Mouse (Mus musculus) CH12.LX (cell line): ENCODE measurements around the gene Gal3st2b. TPM values are rescaled to one million over a fixed set of nuclear protein-coding genes. Genes with fewer than 3 reads are reported as not detected.
"Not testable (repeated sequence)": the region's sequence is repeated elsewhere in the genome, so short reads cannot be mapped to it uniquely, and the experiment has no call there.

Experiments
- DNase-seq: peaks from one replicate; pipeline ENCODE4 v3.0.0-alpha.2; 2013; ENCODE audit errors: extremely low read depth
- H3K27ac ChIP-seq: 2 replicates; pipeline ENCODE4 v1.5.1; 2012; ENCODE audit warnings: low read depth, mild to moderate bottlenecking, control low read depth, moderate library complexity; ENCODE audit not compliant: insufficient read depth
- H3K27me3 ChIP-seq: replicated peaks from 2 replicates; pipeline ENCODE3; 2012; ENCODE audit warnings: inconsistent platforms
- H3K36me3 ChIP-seq, 2 experiments: replicated peaks in 1 of 2; 2 replicates each; pipeline versions ENCODE3 to v1.6.1; 2012; ENCODE audit warnings: inconsistent platforms in 1 of 2, low read length in 1 of 2, mild to moderate bottlenecking in 1 of 2, mixed read lengths in 1 of 2, moderate library complexity in 1 of 2; ENCODE audit not compliant: control insufficient read depth in 1 of 2, insufficient read depth in 1 of 2
- H3K4me1 ChIP-seq, 2 experiments: 2 replicates each; pipeline ENCODE4 v1.6.1; 2012; ENCODE audit warnings: inconsistent platforms in 1 of 2, moderate library complexity in 1 of 2; ENCODE audit not compliant: insufficient read depth in 2 of 2, control insufficient read depth in 1 of 2
- H3K4me2 ChIP-seq: 2 replicates; pipeline ENCODE4 v1.6.1; 2012; ENCODE audit warnings: low read depth, mild to moderate bottlenecking, control low read depth; ENCODE audit not compliant: poor library complexity, insufficient read depth, severe bottlenecking
- H3K4me3 ChIP-seq, 3 experiments: fragments of 150-350 bp in 1 of 3; sonication (generic) in 1 of 3; replicated peaks in 1 of 3; 2 replicates each; pipeline versions ENCODE3 to v1.5.1; 2011 to 2012; ENCODE audit warnings: low read depth in 2 of 3, low read length in 2 of 3, mild to moderate bottlenecking in 2 of 3, moderate library complexity in 2 of 3, control low read depth in 1 of 3, improper control_type of control experiment in 1 of 3, inconsistent platforms in 1 of 3, mixed read lengths in 1 of 3; ENCODE audit not compliant: poor library complexity in 1 of 3
- H3K79me2 ChIP-seq: replicated peaks from 2 replicates; pipeline ENCODE4 v1.6.1; 2012; ENCODE audit warnings: mild to moderate bottlenecking, moderate library complexity; ENCODE audit not compliant: control insufficient read depth, poor library complexity, insufficient read depth, severe bottlenecking; ENCODE audit errors: extremely low read depth
- H3K9ac ChIP-seq: 2 replicates; pipeline ENCODE4 v1.6.1; 2012; ENCODE audit warnings: low read depth, mild to moderate bottlenecking, control low read depth, moderate library complexity; ENCODE audit not compliant: insufficient read depth
- H3K9me3 ChIP-seq: replicated peaks from 2 replicates; pipeline ENCODE3; 2012; ENCODE audit warnings: low read length, inconsistent platforms, mixed read lengths
- dilution Hi-C: fragments of 300-500 bp; cut with MboI; formaldehyde crosslinking; loops from 2 replicates; pipeline ENCODE4 v1.14.3; 2020; ENCODE audit warnings: low sequenced_read_pairs; ENCODE audit not compliant: extremely low pct_unique_long_range_greater_than_20kb, extremely low pct_ligation_motif_present
- in situ Hi-C: fragments of 300-500 bp; cut with MboI; formaldehyde crosslinking; loops from 3 replicates; pipeline ENCODE4 v1.14.3; 2019; ENCODE audit warnings: low sequenced_read_pairs, low pct_ligation_motif_present, low pct_unique_long_range_greater_than_20kb, mixed read lengths
- polyA plus RNA-seq: library from polyadenylated mRNA; unstranded; fragments of >175 nt; gene quantifications from 2 replicates; pipeline ENCODE4 v1.2.1, GENCODE M21; 2012; ENCODE audit warnings: low read depth; ENCODE audit not compliant: insufficient read length
- total RNA-seq, 2 experiments: library from RNA; depleted of rRNA; stranded (reverse); fragments of 300-350 nt in 1 of 2; fragments of >200 nt in 1 of 2; gene quantifications; 2 replicates each; pipeline ENCODE4 v1.2.3; 2012 to 2014

Gal3st2b gene
- total RNA-seq (2012; rRNA removed) (not detected in 2 replicates), total RNA-seq (2014; rRNA removed) (not detected in 2 replicates), polyA plus RNA-seq (not detected in 2 replicates)

- H3K4me1 ChIP-seq, DNase-seq, H3K9me3 ChIP-seq, dilution Hi-C loops, H3K27me3 ChIP-seq, H3K27ac ChIP-seq, H3K9ac ChIP-seq, H3K4me2 ChIP-seq, H3K36me3 ChIP-seq, in situ Hi-C loops, H3K4me3 ChIP-seq, H3K79me2 ChIP-seq: not testable (repeated sequence)
Observed at GRCm38 (mm10) chr1:93918011-93918410, at the start of gene Gal3st2b. Gene Gal3st2b, plus strand, starts transcription at chr1:93918311.

- H3K27me3 ChIP-seq, H3K4me2 ChIP-seq, H3K27ac ChIP-seq, H3K36me3 ChIP-seq, H3K9ac ChIP-seq, H3K4me3 ChIP-seq, H3K79me2 ChIP-seq, dilution Hi-C loops, H3K4me1 ChIP-seq, DNase-seq, H3K9me3 ChIP-seq, in situ Hi-C loops: not testable (repeated sequence)
Observed at GRCm38 (mm10) chr1:93871594-93872105, 46.5 kb upstream of the Gal3st2b start.

GRCm38 (mm10) chr1:93874405-93874804 lies 43.7 kb upstream of the Gal3st2b start:
- H3K27me3 ChIP-seq, H3K36me3 ChIP-seq, H3K9me3 ChIP-seq, H3K4me2 ChIP-seq, DNase-seq, dilution Hi-C loops, H3K79me2 ChIP-seq, H3K4me1 ChIP-seq, H3K9ac ChIP-seq, H3K4me3 ChIP-seq, H3K27ac ChIP-seq, in situ Hi-C loops: not testable (repeated sequence)

GRCm38 (mm10) chr1:93881778-93882177 lies 36.3 kb upstream of the Gal3st2b start:
- H3K9me3 ChIP-seq, H3K36me3 ChIP-seq, H3K27me3 ChIP-seq, H3K27ac ChIP-seq, H3K9ac ChIP-seq, in situ Hi-C loops, H3K4me3 ChIP-seq, DNase-seq, H3K4me2 ChIP-seq, H3K79me2 ChIP-seq, dilution Hi-C loops, H3K4me1 ChIP-seq: not testable (repeated sequence)
